Mouse (Mus musculus) fat pad, adult 2 months (tissue): ENCODE measurements at regions not wholly inside any gene's neighbourhood (a gene's known extent, or its start where the extent isn't known, plus 50 kb on each side); places are given as distances from the start of the nearest gene placed in this dataset.

Experiments used
- DNase-seq: peaks from one replicate; pipeline ENCODE4 v3.0.0-alpha.2; 2011; ENCODE audit warnings: low read depth, low spot score; ENCODE audit errors: extremely low read depth

DNA sequence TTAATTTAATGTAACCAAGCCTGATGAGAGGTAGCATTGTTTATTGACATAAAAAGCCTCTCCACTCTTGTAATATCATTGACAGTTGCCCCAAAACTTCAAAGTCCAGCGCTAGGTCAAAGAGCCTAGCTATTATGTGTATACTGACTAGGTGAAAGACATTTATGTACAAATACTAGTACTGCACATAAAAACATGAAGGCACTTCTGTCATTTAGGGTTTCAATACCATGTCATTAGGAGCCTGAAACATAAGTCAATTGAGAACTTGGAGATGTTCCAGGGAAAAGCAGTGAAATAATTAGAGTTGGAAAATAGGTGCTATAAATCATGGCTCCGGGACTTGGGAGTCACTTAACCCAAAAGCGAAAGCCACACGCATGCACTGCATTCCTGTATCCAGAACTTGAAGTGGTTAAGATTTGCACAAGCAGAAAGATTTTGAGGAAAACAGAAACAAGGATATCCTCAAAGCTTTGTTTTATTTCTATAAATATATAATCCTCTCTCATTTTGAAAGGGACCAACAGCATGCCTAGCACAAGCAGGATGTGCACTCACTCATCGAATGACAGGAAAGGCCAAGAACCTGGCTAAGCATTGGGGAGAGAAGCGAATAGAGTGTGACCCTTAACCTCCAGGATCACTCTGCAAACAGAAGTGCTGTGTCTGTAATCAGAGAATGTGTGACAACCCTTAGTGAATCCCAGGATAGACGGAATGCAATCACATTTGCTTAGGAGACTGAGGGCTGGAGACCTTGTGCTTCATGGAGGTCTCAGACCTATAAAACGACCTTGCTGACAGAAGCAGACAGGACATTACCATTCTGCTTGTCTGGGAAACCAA, 176.3 kb upstream of the Crim1 start:
- no peak for DNase-seq

DNA sequence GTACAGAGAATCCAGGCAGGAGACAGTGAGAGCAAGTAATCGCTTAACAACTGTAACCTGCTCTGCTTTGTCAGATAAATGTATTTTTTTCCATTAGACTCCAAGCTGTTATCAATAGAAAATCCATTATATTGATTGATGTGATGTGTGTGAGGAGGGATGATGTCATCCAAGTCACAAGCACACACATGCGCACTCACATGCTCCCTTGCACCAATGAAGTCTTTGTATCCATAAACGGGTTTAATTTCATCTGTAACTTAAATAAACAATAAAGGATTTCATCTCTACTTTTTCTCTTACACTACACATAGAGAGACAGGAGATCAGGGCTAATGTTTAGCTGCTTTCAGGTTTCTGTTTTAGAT, 175.7 kb upstream of the Crim1 start:
- DNase-seq, result no peak

DNA sequence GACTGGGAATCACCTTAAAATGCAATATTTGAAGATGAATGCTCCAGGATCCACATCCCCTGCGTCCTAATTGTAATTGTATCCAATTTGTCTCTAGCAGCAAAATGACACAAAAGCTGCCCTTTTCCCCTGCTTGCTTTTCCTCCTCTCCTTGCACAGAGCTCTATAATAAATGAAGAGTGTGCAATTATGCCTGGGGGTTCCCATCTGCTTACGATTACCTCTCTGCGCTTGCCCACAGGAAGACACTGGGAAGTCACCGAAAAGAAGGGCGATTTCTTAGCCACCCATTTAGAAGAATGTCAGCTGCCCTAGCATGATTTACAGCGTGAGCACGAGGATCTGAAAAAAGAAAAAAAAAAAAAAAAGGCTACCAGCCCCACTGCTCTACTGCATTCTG, 174.8 kb upstream of the Crim1 start:
- DNase-seq, result no peak

DNA sequence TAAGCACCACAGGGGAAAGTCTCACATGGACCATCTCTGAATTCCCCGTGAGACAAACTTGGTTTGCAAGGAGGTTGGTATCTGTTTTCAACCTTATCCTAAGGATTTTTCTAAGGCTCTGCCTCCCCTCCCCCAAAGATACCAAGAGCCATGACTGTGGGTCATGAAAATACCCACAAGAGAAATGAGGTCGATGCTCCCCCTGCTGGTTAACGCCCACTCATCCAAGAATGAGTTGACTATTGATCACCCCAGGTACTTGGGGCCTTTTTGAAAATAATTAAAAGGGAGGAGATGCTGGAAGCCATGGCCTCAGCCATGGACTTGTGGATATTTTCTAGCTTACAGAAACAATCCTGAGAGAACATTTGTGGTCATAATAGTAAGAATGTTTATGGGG, 164.4 kb upstream of the Crim1 start:
- DNase-seq, result no peak

DNA sequence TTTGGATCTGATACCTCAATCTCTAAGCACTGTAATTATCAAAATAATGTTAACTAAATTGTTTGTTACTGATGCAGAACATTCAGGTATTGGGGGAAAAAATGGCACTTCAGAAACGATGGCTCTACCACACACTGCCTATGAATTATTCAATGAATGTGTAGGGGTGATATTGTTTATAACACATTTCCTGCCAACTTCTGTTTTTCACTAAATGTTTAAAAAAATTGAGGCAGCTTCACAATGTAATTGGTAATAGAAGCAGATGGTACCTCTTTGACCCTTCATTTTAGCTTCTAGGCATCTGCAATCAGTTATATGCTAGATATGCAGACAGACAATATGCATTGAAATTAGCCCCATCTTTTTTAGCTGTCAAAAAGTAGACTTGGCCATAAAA, 159.7 kb upstream of the Crim1 start:
- DNase-seq, result no peak

DNA sequence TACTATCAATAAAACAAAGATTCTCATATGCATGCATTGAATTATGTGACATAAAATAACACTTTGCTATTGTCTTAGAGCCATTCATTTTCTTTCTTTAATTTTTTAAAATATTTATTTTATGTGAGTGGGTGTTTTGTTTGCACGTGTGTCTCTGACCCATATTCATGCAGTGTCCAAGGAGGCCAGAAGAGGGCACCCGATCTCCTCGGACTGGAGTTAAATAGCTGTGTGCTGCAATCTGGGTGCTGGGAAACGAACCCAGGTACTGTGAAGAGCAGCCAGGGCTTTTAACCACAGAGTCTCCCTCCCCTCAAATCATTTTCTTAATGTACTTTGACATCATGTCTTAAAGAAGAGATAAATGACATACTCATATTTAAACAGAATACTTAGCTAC, 158.8 kb upstream of the Crim1 start:
- DNase-seq, result no peak

DNA sequence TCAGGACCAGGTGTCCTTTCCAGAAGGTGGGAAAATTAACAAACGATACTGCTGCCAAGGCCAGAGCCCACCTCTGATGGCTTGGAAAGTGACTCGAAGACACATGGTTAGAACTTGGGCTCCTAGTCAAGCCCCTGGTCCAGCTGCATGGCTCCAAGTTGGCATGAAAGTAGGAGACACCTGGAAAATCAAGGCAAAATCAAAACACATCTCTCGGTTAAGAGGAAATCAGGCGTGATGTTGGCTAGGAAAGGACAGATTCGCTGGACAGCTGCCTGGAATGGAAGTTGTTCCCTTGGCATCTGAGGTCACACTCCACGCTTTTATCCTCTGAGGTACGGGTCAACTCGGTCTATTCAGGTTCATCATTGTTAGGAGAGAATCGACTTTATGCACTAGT, 150.3 kb upstream of the Crim1 start:
- DNase-seq, result no peak

DNA sequence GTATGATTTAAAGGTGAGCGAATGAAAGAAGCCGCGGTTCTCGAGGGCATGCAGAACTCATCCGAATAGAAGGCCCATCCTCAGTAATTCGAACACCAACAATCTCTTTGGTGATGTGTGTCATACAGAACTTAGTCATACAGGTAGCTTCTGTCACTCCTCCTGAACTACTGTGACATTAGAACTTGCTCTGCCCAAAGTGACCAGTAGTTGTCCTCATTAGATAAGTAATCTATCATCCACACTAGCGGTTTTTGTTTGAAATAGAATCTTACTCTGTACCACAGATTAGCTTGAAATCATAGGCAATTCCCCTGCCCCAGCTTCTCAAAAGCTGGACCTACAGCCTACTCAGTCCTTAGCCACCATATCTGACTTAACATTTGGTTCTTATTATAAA, 149.8 kb upstream of the Crim1 start:
- no peak for DNase-seq

DNA sequence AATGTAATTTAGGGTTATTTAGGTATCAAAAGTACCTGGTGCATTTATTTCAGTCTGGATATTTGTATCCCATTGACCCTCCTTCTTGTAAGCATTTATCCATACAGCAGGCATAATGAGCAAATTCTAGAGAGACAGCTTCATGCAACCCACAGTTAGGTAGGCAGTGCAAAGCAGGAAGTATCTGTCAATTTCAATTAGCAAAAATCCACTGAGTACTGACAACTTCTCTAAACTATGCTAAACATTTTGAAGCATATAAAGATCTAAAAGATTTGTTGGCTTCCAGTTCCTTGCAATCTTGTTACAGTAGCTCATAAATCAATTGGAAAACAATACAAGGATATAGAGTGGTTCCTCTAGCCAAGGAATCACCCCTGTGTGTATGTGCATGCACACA, 124.2 kb upstream of the Crim1 start:
- DNase-seq, result no peak

DNA sequence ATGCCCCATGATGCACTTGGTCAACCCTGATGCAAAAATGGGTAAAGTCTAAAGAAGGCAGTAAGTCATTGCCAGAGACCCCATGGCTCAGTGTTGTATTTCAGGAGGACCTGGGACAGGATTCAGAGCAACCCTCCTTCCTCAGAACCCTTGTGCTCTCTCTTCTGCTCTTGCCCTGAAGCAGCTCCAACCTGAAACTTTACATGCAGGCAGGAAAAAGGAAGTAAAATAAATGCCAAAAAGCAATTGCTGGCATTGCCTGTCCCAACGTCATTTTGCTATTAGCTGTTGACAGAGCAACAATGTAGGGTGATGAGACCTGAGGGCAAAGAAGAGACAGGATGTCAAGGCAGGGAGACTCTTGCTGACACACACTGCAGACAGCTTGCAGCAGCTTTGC, 121.7 kb upstream of the Crim1 start:
- no peak for DNase-seq

DNA sequence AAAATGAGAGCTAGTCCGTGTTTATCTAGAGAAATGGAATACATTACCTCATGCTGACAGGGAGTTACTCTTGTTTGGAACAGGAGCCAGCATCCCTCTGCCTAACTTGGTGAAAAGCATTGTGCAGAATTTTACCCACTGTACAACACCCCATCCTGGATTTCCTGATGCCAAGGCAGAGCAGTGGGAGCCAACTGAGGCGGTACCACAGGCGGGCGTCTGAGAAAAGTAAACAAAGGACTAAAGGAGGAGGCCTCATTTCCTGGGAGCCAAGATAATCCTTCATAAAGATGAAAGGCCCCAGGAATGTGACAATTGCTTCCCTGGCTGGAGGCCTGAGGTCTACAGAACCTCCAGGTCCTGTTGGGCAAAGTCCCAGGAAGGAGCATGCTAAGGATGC, 115.6 kb upstream of the Crim1 start:
- no peak for DNase-seq

DNA sequence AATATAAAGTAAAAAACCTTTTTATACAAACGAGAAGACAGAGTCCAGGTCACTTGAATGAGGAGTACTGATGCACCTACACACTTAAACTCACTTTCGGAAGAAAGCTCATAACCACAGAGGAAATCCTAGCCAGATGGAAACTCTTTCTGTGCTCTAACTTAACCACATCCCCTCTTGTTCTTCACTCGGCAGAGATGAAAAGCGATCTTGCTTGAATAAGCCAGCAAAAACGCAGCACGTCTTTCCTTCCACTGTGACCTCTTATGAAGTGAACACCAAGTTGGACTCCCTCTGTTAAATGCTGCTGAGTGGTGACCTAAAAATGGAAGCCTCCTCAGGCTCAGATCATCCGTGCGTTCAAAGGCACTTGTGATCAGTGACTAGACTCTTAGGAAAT, 113.1 kb upstream of the Crim1 start:
- no peak for DNase-seq

DNA sequence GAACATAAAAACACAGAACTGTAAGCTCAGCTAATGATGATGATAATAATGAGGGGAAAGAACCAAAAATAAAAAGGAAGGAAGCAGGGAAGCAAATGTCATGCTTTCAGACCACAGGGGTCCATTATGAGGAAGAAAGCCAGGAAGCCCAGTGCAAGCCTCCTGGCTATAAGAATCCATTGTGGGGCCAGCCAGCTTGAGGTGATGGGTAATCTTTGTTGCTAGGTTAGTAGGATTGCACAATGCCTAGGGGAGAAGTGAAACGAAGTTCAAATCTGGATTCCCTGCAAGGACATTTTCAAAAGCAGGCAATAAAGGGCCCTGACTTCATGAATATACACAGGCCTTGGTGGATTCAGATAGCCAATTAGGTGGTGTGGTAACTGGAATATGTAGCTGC, 102.3 kb upstream of the Crim1 start:
- DNase-seq, result no peak

DNA sequence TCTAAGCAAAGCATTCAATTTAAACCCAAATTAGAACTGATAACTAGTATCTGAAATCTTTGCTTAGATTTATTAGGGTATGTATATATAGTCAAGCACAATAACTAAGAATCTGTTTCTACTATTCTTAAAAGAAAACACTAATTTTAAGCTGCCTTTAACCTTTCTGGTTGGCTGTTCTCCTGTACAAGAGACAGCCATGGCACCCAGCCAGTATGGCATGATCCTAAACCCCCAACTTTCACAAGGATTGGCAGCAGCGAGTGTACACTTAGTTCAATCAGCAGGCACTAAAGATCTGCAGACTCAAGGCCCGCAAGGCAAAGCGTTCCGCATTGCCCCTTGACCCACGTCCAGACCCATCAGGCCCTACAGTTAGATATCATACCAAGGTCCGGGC, 91.3 kb upstream of the Crim1 start:
- DNase-seq, result no peak

DNA sequence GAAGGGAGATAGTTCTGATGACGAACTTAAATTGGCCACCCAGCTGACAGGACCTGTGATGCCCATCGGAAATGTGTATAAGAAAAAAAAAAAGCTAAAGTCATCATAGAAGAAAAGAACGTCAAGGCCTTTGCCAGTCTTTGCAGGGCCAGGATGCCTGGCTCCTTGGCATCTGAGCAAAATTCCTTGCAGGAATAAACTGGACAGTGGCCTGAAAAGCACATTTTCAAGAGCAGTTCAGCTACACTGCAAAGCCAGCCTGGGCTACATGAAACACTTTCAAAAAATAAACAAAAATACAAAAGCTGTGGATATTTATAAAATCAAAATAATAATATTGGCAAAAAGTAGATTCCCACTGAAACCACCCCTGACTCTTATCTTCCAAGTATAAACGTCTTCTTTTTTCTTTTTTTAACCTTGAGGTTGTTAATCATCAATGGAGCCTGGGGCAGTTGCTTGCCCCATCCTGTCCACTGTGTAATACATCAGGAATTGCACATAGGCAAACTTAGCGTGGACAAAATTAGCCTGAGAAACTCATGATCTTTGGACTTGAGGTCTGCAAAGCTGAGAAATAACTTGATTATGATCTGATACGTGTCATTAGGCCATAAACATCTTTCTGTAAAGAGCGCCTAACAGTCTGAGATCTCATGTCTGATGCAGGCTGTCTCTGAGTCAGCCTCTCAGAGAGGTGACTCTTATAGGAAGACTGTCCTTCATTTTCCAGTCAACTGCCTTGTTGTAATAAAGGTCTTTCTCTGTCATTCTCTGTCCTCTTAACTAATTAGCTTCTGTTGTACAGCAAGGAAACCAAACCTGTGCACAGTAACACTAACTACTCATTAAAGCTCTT, 90.5 kb upstream of the Crim1 start:
- no peak for DNase-seq

DNA sequence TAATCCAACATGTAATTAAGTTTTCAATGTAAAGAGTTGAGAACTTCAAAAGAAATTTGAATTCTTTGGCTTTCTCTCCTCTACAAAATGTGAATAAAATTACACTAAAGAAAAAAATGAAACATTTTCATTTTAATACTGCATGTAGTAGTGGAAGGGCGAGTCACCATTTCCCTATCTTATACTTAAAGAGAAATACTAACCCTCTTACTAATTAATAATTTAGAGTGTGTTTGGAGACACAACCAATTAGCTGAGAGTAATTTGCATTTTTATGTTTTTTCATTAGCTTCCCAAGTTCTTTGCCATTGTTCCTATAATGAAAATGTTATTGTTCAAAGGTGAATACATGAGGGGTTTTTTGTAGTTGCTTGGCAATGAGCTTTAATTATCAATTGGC, 67.9 kb upstream of the Crim1 start:
- DNase-seq, result no peak

DNA sequence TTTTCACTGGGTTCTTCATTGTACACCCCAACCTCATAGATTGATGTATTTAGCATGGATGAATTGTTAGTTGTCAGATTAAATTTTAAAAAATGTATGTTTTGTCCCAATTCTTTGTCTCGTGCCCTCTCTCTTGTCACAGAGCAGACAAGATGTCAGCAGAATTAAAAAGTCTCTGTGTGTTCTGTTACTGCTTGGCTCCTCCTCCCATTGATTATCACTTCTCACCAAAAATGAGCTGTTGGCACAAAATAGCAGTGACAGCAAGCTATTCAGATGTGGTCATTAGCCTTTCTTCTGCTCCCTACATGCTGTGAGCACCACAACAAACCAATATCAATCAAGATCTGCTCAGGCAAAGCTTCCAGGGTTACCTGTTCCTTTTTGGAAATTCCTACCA, 62.1 kb upstream of the Crim1 start:
- DNase-seq, result no peak

DNA sequence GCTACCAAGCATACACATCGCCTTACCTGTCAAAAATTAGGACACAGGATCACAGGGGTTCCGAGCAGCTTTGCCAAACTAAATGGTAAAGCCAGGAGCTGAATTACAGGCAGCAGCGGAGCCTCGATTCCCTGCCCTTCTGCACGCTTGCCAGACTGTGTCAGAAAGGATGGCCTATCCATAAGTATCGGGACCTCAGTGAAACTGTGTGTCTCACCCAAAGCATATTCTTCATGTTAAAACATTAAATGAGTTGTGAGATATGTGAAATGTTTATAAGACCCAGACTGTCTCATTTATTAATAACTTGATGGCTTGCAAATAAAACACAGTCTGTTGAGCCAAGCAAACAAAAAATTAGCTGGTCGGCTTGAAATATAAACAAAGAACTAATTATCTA, 59.4 kb upstream of the Crim1 start:
- no peak for DNase-seq

DNA sequence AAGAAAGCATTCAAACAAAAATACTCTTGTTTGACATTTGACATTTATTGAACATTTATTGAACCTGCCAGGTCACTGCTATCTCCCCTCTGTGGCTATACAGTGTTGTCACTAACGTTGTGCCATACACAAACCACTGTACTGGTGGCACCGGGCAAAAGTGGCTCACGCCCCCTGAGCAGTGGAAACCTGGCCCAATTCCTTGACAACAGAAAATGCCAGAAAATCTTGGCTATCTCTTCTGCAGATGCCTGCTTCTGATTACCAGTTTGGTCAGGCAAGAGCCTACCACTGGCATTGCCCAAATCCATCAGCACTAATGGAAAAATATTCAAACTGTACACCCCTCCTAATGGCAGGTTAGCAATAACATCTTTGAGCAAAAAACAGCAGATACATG, 58.9 kb upstream of the Crim1 start:
- no peak for DNase-seq

DNA sequence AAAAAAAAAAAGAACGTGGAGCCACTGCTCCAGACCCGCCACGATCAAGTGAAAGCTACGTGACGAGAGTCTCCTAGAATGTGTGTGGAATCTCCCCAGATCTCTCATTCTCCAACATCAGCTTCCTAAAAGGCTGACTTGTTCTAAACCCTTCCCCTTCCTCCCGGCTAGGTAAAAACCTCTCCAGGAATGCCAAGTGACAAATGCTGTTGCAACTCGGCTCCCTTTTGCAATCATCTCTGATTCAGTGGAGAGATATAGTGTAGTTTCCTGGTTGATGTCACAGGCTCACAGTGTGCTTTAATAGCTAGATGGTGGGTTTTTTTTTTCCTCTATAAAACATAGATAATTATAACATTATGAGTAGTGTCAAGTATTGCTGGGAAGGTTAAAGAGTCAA, 57.6 kb upstream of the Crim1 start:
- peak; percentile 83 for DNase-seq

DNA sequence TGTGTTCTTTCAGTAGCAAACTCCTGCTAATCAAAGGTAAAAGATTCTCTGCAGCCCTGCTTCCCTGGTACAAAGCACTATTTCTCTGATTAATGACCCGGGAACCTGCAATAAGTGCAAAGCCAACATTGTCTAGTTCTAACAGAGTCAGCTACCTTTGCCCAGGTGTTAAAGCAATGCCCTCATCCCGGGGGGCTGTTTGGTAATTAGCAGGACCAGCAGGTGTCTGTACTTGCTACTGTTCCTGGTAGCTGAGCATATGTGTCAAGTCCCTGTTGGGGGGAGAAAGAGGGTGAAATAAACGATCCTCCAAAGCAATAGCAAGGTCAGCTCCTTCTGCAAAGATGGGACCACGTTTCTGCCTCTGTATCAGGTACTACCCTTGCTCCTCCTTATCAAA, 54.7 kb upstream of the Crim1 start:
- no peak for DNase-seq
